ENCODE assay signal across 14 mouse cellular contexts in genomic region chr7:88310398-88311180, GRCm38 (mm10).
"Had no signal": no experiment of that assay in that cellular context is flagged by ENCODE, and none has a peak within 500 bp of the region (broad histone marks: within the 10 kb centered on the region; RNA-seq: fewer than 3 reads in every experiment).

No protein-coding gene starts in this region.

- H3K4me1 ChIP-seq: kidney, embryonic 15.5 days; limb, embryonic 10.5 days; liver, embryonic 12.5 days; midbrain, embryonic 10.5 days; neural tube, embryonic 12.5 days had no signal

- ATAC-seq: intestine, embryonic 16.5 days; liver, embryonic 12.5 days had no signal

- H3K27me3 ChIP-seq: kidney, embryonic 15.5 days; liver, embryonic 12.5 days; lung, embryonic 15.5 days; neural tube, embryonic 12.5 days had no signal

- DNase-seq: kidney, postnatal 14 days; lung, postnatal 36 days; midbrain, embryonic 14.5 days; retina, postnatal 1 day; right cerebral cortex, postnatal 4 days; thymus, postnatal 36 days had no signal

- H3K27ac ChIP-seq: kidney, embryonic 15.5 days; left cerebral cortex, adult 2 months; limb, embryonic 10.5 days; liver, embryonic 12.5 days; lung, embryonic 15.5 days; midbrain, embryonic 10.5 days; neural tube, embryonic 12.5 days had no signal

- H3K4me2 ChIP-seq: kidney, embryonic 15.5 days; liver, embryonic 12.5 days; lung, embryonic 15.5 days; neural tube, embryonic 12.5 days had no signal

- H3K9ac ChIP-seq: kidney, embryonic 15.5 days; liver, embryonic 12.5 days; lung, embryonic 15.5 days; neural tube, embryonic 12.5 days had no signal

- H3K36me3 ChIP-seq: kidney, embryonic 15.5 days; midbrain, embryonic 10.5 days; neural tube, embryonic 12.5 days had no signal

- H3K9me3 ChIP-seq: kidney, embryonic 15.5 days; limb, embryonic 10.5 days; liver, embryonic 12.5 days; lung, embryonic 15.5 days; midbrain, embryonic 10.5 days; neural tube, embryonic 12.5 days had no signal

- H3K4me3 ChIP-seq: kidney, embryonic 15.5 days; left cerebral cortex, adult 2 months; limb, embryonic 10.5 days; liver, embryonic 12.5 days; lung, embryonic 15.5 days; midbrain, embryonic 10.5 days; neural tube, embryonic 12.5 days had no signal
